Mouse (Mus musculus) urinary bladder, postnatal 14 days (tissue): ENCODE measurements around the gene G430095P16Rik.

Experiments used
- DNase-seq: peaks from one replicate; pipeline ENCODE4 v3.0.0; 2021; ENCODE audit warnings: low spot score

The G430095P16Rik gene

DNA sequence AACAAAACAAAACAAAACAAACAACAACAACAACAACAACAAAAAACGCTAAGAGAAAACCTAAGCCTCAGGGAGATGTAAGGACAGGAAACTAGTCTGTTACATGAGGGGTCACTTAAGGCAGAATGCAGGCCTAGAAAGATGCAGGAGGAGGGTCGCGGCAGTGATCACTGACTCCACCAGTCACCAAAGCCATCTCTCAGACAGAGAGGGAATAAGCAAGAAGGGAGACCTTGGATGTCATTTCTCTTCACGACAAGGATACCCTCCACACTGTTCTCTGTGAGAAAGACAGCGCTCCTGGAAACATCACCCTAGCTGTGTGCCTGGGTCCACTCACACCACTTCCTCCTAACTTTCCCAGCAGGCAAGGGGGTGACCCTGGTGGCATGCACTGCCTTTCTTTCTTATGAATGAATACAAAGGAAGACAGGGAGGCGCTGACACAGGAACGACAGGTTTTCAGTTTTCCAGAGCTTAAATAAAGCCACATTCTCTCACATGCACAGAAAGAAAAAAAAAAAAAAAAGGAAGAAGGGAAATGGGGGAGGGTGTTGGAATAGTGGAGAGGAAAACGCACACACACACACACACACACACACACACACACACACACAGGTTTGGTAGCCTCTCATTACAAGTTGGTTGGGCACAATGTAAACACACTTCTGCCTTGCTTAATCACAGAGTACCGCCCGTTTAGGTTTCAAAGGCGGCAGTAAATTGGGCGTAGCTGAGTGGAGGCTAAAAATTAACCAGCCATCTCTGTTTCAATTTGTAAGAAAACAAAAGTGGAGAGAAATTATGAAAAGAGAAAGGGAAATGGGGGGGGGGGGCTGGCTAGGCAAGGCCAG lies 47.5 kb downstream of the G430095P16Rik start:
- no peak for DNase-seq

GRCm38 (mm10) chr8:84771000-84771687 lies 48.3 kb downstream of the G430095P16Rik start:
- DNase-seq, result no peak

GRCm38 (mm10) chr8:84771941-84772378 lies 49.2 kb downstream of the G430095P16Rik start:
- peak; percentile 53 for DNase-seq

DNA sequence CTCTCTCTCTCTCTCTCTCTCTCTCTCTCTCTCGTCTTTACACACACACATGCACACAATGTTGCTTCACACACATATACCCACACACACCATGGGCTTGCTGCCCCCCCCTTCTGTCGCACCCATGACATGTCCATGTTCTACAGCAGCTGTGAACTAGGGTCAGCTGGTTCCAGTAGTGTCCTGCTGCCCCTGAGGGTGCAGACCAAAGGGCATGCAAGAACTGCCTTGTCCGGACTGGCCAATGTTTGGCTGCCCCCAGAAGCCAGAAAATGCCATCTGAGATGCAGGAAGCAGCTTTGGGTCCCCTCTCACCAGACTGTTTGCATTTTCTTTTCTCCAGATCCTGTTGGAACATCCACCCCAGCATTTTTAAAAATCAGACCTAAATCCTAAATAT lies 49.8 kb downstream of the G430095P16Rik start:
- no peak for DNase-seq

DNA sequence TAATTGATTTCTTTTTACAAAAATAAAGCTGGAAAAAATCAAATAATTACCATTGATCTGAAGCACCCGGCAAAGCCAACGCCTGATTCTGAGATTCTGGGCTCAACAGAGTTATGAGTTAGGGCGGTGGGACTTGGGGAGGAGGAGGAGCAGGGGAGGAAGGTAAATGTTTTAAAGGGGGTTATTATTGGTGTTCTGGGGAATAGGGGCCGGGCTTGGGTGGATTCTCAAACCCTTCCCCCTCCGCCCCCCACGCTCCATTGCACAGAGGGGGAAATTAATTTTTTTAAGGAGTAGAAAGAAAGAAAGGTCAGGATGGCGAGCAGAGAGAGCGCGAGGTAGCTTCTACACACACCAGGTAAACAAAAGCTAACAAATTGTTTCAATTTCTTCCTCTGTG lies 50.5 kb downstream of the G430095P16Rik start:
- no peak for DNase-seq

DNA sequence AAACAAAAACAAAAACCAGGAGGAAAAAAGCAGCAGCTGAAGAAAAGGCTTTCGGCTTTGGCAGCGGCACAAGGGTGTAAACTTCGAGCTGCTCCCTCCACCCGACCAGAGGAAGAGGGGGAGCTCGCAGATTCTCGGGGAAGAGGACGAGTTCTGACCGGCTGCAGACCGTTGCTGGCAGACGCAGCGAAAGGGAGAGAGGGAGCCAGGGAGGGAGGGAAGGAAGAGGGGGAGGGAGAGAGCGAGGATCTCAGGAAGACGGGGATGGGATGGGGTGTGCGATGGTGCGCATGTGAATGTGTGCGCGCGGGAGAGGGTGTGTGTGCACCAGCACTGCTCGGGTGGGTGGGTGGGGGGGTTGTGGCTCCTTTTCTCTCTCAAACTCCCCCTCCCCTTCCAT lies 51.0 kb downstream of the G430095P16Rik start:
- DNase-seq, result peak; percentile 88

GRCm38 (mm10) chr8:84774473-84774911 lies 51.7 kb downstream of the G430095P16Rik start:
- peak; percentile 68 for DNase-seq

DNA sequence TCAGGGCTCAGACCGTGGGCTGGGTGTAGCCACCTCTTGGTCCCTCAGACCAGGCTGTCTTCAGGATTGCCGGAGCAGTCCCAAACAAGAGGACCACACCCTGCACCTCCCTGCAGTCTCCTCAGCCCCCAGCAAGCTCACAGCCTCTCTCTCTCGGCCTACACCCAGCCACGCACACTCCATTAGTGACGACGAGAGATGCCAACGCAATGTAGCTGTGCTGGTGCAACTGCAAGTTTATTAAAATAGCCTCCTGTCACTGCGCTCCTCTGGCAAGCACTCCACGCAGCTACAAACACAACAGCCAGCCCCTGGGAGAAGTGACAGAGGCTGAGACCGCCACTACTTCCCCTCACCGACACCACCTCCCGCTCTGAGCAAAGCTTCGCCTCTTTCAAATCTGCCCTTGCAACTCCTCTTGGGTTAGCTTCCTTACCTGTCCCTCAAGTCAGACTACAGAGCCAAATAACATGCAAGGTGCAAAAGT lies 52.3 kb downstream of the G430095P16Rik start:
- DNase-seq, result no peak

- DNase-seq, result no peak
Measured at GRCm38 (mm10) chr8:84775621-84776113, 52.9 kb downstream of the G430095P16Rik start.
